Mouse (Mus musculus) T-helper 2 cell (primary cell): Measurements from ENCODE around the gene Peli1.
"Not testable (repeated sequence)": the region's sequence is repeated elsewhere in the genome, so short reads cannot be mapped to it uniquely, and the experiment has no call there.

Source experiments
- in situ Hi-C: fragments of 300-600 bp; cut with MboI, MseI; formaldehyde crosslinking; loops from one replicate; pipeline ENCODE4 v1.15.1; 2025; ENCODE audit warnings: high pct_unique_total_duplicates

Gene Peli1

GRCm38 (mm10) chr11:21150316-21150715, 59.2 kb downstream of the Peli1 start:
- in situ Hi-C loops = no loop called here

GRCm38 (mm10) chr11:21151672-21152071, 60.6 kb downstream of the Peli1 start:
- in situ Hi-C loops = no loop called here

GRCm38 (mm10) chr11:21153111-21153510, 62.0 kb downstream of the Peli1 start:
- in situ Hi-C loops = no loop called here

GRCm38 (mm10) chr11:21157595-21157994, 66.5 kb downstream of the Peli1 start:
- in situ Hi-C loops = no loop called here

GRCm38 (mm10) chr11:21162093-21162492, 71.0 kb downstream of the Peli1 start:
- in situ Hi-C loops = no loop called here

- in situ Hi-C loops = no loop called here
Observed at GRCm38 (mm10) chr11:21163143-21163542, 72.1 kb downstream of the Peli1 start.

GRCm38 (mm10) chr11:21163673-21164072, 72.6 kb downstream of the Peli1 start:
- in situ Hi-C loops = no loop called here

- in situ Hi-C loops = no loop called here
Observed at GRCm38 (mm10) chr11:21164312-21164993, 73.4 kb downstream of the Peli1 start.

- in situ Hi-C loops = no loop called here
Observed at GRCm38 (mm10) chr11:21164994-21165560, 74.0 kb downstream of the Peli1 start.

- in situ Hi-C loops = no loop called here
Observed at GRCm38 (mm10) chr11:21166495-21167096, 75.5 kb downstream of the Peli1 start.

- in situ Hi-C loops = no loop called here
Observed at GRCm38 (mm10) chr11:21168828-21169607, 77.9 kb downstream of the Peli1 start.

- in situ Hi-C loops = not testable (repeated sequence)
Observed at GRCm38 (mm10) chr11:21169608-21169860, 78.4 kb downstream of the Peli1 start.

GRCm38 (mm10) chr11:21172281-21172680, 81.2 kb downstream of the Peli1 start:
- in situ Hi-C loops = loop anchor here (5.0 kb wide), 2 partner anchors 75 kb away; no protein-coding TSS in a partner anchor

GRCm38 (mm10) chr11:21173926-21174325, 82.8 kb downstream of the Peli1 start:
- in situ Hi-C loops = loop anchor here (5.0 kb wide), 2 partner anchors 73 to 77 kb away; no protein-coding TSS in a partner anchor

- in situ Hi-C loops = loop anchor here (5.0 kb wide), 2 partner anchors 73 to 77 kb away; no protein-coding TSS in a partner anchor
Observed at GRCm38 (mm10) chr11:21174396-21174795, 83.3 kb downstream of the Peli1 start.

- in situ Hi-C loops = no loop called here
Observed at GRCm38 (mm10) chr11:21175063-21175462, 84.0 kb downstream of the Peli1 start.

- in situ Hi-C loops = no loop called here
Observed at GRCm38 (mm10) chr11:21176491-21176890, 85.4 kb downstream of the Peli1 start.

- in situ Hi-C loops = no loop called here
Observed at GRCm38 (mm10) chr11:21178343-21178742, 87.3 kb downstream of the Peli1 start.

- in situ Hi-C loops = no loop called here
Observed at GRCm38 (mm10) chr11:21178998-21179645, 88.0 kb downstream of the Peli1 start.

GRCm38 (mm10) chr11:21179873-21180272, 88.8 kb downstream of the Peli1 start:
- in situ Hi-C loops = loop anchor here (10.0 kb wide), 1 partner anchor 265 kb away; no protein-coding TSS in a partner anchor

GRCm38 (mm10) chr11:21180650-21181049, 89.6 kb downstream of the Peli1 start:
- in situ Hi-C loops = loop anchor here (10.0 kb wide), 1 partner anchor 266 kb away; no protein-coding TSS in a partner anchor

GRCm38 (mm10) chr11:21181616-21182015, 90.5 kb downstream of the Peli1 start:
- in situ Hi-C loops = loop anchor here (10.0 kb wide), 1 partner anchor 267 kb away; no protein-coding TSS in a partner anchor
